Mouse (Mus musculus) liver, adult (tissue): Measurements from ENCODE around the gene Esyt1.
A peak's percentile ranks its signal among the peaks of the same experiment; 100 is the strongest.

Experiments
- GATA4 ChIP-seq: IDR thresholded peaks from 2 replicates; pipeline ENCODE4 v1.6.1; 2014; ENCODE audit warnings: mild to moderate bottlenecking, low read length; ENCODE audit not compliant: insufficient replicate concordance

Gene Esyt1

DNA sequence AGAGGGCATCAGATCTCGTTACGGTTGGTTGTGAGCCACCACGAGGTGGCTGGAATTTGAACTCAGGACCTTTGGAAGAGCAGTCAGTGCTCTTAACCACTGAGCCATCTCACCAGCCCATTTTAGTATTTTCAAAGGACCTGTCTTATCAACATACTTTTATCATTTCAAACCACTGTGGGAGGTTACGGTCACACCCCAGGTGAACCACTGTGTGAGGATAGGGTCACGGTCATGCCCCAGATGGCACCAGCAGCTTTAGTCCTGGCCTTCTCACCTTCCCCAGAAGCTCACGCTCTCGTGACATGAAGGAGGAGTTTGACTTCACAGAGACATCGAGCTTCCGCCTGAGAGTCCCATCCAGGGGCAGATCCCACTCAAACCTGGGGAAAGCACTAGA is 14.5 kb downstream of the Esyt1 start:
- no peak for TF ChIP-seq GATA4

DNA sequence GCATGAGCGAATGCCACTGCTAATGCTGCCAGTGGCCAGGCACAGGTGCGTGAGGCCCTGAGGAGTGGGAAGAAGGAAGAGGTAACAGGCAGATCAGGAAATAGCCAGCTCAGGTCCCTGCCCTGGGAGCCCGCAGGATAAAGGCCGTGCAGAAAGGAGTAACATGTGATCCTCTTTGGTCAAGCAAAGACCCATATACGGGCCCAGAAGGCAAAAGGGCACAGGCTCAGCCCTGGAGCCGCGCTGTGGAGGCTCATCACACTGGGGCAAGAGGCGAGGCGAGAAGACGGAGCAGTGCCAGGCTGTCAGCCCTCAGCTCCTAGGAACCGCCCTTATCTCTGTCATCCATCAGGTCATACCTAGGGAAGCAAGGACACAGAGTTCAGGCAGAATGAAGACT is 15.4 kb downstream of the Esyt1 start:
- no peak for TF ChIP-seq GATA4

DNA sequence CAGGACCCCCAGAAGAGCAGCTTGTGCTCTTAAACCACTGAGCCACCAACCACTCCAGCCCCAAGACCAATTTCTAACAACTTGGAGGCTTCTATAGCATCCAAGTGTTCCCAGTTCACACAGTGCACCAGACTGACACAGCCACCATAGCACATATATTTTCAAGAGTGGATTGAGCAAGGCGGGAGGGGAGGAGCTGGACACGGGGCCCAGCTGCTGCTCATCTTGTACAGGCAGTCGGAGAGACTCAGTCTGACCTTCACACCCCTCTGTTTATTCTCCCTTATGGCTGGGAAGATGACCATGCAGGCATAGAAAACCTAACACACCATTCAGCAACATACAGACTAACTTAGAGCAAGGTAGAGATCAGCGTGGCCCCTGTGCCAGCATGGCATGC is 15.8 kb downstream of the Esyt1 start:
- no peak for TF ChIP-seq GATA4

DNA sequence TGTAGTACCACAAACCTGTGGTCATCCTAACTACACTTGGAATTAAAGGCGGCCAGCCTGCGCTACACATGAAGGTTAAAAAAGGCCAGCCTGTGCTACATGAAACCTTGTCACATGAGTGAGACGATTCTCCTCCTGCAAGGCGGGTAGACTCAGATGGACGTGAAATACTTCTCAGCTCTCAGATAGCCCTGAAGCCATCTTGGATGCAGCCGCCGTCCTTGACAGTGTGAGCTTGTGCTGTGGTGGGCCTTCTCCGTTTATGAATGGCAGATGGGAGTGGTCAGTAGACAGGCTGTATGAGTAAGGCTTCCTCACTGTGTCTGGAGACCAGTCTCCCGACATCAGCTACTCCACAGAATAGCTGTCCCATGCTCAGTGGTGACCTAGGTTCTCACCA is 16.5 kb downstream of the Esyt1 start:
- TF ChIP-seq GATA4: no peak

DNA sequence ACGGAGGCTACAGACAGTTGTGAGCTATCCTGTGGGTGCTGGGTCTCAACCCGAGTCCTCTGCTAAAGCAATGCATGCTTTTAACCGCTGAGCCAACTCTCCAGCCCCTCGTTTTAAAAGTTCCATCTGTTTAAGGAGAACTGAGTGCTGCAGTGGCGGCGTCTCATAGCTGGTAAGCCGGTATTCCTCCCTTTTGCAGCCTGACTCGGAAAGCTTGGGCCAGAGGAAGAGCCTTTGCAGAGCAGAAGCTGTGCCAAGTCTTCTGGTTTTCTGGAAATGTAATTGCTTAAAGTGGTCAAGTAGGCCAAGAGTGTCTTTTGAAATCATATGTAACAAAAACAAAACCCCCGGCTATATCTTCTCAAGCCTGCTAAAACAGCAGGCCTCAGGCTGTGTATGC is 17.4 kb downstream of the Esyt1 start:
- no peak for TF ChIP-seq GATA4

DNA sequence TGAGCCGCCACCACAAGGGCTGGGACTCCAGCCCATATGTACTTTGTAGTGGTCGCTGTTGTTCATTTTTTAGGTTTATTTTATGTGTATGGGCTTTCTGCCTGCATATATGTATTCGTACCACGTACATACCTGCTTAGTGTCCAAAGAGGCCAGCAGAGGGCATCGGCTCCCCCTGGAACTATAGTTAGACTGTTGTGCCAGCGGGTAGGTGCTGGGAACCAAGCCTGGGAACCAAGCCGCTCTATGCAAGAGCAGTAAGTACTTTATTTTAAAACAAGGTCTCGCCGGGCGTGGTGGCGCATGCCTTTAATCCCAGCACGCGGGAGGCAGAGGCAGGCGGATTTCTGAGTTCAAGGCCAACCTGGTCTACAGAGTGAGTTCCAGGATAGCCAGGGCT is 19.7 kb downstream of the Esyt1 start:
- TF ChIP-seq GATA4: no peak

DNA sequence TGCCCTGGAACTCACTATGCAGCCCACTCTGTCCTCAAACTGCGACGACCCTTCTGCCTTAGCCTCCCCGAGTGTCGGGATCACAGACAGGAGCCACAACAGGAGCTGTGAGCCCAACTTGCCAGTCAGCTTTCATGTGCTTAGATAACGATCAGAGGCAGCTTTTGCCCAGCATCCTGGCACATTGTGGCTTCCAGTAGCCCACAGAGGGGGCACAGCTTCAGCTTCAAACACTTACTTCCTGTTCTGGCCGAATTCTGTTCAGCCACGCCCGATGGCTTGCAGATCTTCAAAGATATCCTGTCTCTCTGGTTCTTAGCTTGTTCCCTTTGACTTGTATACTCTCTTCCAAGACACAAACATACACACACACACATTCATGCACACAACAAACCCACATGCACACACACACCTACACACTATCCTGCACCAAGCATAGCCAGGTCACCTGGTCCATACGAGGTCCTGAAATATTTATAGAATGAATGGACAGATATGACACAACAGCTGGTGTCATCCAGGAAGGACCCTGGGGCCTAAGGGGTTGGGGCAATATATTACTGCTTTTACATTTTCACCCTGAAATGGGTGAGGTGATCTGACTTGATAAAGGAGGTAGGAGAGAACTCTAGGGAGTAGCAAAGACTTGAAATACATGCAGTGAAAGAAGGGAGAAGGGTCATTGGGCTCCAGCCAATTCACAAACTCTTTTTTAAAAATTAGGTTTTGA is 20.9 kb downstream of the Esyt1 start:
- TF ChIP-seq GATA4: no peak

DNA sequence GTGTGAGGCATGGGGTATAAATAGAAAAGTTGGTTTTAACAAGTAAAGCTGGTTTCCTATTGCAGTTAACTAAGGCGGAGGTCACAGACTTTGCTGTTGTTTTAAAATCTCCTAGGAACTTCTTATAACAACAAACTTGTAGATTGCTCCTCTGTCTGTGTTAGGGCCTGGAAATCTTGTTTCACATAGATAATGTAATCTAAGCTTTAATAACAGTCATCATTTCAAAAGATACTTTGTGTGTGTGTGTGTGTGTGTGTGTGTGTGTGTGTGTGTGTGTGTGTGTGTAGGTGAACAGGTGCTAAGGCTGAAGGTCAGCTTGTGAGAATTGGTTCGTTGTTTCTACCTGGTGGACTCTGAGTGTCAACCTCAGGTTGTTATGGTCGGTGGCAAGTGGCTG is 21.7 kb downstream of the Esyt1 start:
- TF ChIP-seq GATA4: no peak

DNA sequence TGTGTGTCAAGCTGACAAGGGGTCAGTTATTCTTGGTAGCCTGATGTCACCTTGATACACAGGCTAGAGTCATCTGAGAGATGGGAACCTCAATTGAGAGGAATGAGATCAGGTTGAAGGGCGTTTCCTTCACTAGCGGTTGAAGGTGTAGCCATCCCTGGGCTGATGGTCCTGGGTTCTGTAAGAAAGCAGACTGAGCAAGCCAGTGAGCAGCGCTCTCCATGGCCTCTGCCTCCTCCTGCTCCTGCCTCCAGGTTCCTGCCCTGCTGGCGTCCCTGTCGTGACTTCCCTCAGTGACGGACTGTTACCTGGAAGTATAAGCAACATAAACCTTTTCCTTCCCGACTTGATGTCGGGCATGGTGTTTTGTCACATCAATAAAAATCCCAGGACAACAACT is 22.1 kb downstream of the Esyt1 start:
- no peak for TF ChIP-seq GATA4

DNA sequence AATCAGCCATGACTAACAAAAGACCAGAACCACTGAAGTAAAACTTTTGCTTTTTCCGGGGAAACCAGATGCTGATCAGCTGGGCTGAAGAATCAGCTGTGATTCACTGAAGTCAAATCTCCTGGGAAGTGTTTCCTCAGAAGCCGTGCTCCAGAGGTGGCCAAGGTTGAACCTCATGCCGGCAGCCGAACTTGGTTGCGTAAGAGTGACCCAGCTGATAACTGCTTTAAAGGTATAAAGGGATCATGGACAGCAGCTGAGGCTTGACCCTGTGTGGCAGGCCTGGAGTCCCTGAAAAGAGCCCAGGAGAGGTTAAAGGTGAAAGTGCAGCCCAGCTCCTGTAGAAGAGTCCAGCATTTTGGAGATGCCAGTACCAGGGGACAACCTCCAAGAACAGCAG is 23.3 kb downstream of the Esyt1 start:
- TF ChIP-seq GATA4: peak; percentile 82; the same call in 1 of the 2 replicates

DNA sequence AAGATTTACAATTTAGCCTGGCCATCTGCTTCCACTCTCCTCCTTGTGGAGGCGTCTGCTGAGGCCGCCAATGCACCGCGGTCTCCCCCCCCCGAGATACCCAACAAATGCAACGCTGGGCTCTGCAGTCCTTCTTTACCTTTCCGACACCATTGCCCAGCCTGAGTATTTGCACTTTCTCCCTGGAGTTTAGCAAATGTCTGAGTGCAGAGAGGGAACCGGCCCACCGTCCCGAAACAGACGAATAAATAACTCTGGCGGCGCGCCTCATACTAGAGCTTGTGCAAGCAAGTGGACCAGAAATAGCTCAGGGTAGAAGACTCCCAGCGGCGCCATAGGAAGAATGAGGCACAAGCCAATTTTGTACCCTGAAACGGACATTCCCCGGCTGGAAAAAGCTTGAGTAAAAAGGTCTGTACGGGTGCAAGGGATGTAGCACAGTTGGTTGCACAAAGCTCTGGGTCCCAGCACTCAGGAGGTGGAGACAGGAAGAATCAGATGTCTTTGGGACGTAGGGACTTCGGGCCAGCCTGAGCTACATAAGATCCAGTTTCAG is 26.5 kb downstream of the Esyt1 start:
- TF ChIP-seq GATA4: no peak

DNA sequence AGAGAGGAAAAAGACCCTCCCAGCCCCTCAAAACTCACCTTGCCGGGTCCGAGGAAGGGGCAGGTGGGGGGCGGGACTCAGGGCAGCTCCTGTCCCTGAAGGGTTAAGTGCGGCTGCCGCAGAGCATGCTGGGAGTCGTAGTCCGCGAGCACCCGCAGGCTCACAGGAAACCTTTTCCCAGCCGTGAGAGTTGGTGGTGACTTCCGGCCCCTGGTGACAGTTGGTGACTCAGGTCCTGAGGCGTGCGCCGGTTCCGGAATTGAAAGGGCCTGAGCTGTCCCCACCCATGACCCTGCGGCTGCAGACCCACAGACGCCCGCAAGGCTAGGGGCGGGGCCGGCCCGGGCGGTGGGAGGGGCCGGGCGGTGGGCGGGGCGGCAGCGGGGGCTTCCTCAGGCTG is 27.1 kb downstream of the Esyt1 start, which contains the start of gene Myl6b:
Gene Myl6b (minus strand): TSS at position 96 of the 400 bp plus-strand sequence.
- peak; percentile 21; the same call in 1 of the 2 replicates for TF ChIP-seq GATA4

DNA sequence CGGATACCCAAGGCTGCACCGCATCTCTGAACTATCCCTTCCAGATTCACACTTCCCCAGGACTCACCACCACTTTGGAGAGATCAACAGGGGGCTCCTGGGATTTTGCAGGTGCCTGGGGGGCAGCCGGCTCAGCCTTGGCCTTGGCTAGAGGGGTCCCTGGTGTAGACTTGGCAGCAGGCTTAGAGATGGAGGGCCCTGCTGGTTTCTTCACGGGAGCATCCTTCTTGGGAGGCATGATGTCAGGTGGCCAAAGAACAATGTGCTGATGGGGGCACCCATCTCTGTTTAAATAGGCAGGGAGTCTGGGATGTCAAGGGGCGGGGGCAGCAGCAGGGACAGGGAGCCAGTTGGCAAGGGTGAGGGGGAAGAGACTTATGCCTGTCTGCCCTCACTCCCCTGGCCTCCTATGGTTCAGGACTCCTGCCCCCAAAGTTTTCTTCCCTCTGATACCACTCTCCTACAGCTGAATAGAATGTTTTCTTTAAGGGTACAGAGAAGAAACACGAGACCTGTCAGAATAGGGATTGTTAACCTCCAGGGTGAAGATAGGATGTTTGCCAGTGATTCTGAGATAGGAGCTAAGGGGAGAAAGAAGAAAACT is 28.4 kb downstream of the Esyt1 start:
- no peak for TF ChIP-seq GATA4

DNA sequence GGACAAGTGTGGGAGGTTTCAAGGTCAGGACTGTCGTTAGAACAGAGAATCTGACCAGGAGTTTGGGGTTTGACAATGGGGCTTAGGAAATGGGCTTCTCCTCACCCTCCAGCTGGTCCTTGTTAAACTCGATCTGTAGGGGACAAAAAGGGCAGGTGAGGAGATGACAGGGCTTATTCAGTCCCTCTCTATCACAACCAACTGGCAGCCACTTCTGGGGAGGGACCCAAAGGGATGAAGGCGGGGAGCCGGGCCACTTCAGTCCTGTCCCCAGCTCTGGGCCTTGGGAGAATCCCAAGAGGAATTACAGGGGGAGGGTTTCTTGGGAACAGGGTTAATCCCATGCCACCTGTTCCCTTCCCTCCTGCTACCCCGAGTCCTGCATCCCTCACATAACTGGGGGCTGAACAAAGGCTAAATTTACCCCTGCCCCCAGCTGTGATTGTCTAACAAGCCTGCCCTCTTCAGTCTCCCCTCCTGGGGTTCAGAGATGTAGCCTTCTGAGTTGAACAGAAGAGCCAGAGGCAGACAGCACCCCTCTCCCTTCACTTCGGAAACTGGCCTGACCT is 29.1 kb downstream of the Esyt1 start:
- TF ChIP-seq GATA4: no peak

DNA sequence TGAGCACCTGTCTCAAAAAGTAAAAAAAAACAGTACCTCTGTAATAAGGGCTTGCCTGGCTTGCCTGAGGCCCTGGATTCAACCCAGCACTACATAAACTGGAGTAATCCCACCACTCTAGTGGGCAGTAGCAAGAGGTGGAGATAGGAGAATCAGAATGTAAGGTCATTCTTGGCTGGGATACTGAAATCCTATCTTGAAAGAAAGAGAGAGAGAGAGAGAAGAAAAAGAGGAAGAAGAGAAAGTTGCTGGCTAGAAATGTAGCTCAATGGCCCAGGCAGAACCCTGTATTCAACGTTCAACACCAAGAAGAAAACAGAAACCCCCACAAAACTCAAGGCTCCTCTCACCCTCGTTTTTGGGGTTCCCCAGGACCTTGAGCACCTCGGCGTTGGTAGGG is 29.8 kb downstream of the Esyt1 start:
- TF ChIP-seq GATA4: no peak

DNA sequence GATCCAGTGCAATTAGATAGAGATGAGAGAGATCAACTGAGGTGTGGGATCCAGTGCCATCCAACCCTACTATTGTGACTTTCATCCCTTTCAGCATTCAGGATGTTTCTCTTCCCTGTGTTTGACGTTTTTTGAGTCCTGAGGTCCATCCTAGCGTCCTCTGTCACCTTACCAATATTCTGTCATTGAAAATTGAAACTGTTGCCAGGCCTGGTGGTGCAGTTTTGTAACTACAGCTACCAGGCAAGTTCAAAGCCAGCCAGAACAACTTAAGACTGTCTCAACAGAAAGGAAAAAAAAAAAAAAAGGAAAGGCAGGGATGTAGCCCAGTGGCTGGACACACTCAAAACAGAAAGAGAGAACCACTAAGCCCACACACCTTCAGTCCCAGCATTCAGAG is 30.4 kb downstream of the Esyt1 start:
- TF ChIP-seq GATA4: no peak
